Mouse (Mus musculus) embryo, embryonic 11.5 days (tissue): ENCODE results near the gene Pmm2.
A peak's percentile ranks its signal among the peaks of the same experiment; 100 is the strongest.

Source experiments
- DNase-seq: peaks from one replicate; pipeline ENCODE4 v3.0.0-alpha.2; 2012; ENCODE audit warnings: low read depth, low spot score

Pmm2 gene

DNA sequence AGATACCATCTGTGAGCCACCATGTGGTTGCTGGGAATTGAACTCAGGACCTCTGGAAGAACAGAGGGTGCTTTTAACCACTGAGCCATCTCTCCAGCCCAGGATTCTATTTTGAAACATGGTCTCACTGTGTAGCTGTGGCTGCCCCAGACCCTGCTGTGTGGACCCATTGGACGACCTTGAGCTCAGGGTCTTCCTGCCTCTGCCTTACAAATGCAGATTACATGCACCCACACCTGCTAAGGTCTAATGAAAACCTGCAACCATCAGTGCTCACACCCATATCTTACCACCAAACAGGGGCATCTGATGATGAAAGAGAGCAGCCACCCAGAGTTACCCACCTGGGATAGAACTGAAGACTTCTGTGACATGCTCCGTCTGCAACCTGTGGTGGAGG is 18.8 kb downstream of the Pmm2 start:
- DNase-seq, result no peak

DNA sequence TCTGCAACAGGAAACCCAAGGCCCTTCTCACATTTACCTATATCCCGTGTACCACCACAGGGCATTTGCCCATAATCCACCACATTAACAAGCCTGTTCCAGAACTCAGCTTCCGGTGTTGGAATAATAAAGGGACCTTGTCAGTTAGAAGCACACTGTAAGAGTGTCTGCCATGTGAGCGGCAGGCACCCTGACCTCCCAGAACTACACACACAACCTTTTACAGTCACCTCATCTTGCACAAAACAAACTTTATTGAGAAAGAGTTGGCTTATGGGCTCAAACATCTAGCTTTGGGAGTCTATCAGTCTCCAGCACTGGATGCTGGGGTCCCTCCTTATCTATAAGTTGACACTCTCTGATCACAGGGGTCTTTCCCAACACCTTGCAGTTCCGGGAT is 20.9 kb downstream of the Pmm2 start:
- DNase-seq, result no peak

GRCm38 (mm10) chr16:8658764-8659163 is 21.3 kb downstream of the Pmm2 start:
- DNase-seq, result no peak

GRCm38 (mm10) chr16:8663022-8663421 is 25.5 kb downstream of the Pmm2 start:
- DNase-seq, result no peak

DNA sequence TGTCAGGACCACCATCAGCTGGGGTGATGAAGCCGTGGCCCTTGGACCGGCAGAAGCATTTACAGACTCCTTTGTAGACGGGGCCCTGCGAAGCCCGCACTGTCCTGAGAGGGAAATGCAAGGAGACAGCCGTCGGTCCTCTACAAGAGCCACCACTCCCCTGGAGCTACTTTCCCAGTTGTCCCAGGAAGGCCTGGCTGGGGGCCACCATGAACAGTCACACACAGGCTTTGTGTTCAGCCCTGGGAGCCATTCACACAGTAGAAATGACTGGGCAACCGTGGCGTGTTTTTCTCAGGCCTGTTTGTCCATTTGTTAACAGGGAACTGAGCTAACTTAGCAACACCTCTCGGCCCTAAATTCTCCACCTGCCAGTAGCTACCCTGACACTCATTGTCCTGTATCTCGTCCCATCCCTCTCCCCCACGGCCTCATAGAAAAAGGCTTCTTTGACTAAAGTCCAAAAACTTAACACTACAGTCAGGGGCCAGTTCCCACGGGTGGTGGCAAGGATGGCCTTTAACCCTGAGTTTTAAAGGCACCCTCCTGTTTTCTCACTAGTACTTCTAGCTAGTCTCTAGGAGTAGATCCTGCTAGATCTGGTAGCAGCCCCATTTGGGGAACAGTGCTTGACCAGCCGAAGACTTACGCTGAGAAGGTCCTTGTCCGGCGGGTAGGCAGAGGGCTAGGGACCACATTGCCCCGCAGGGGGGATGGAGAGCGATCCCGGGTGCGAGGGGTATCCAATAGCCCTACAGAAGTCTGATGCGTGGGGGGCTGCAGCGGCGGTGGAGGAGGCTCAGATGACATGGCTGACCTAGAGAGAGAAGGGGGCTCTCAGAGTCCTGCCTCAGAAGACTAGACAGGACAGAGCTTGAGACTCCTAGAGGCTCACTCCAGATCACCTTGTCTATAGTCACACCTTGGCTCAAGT is 26.4 kb downstream of the Pmm2 start:
- DNase-seq, result no peak

- DNase-seq, result no peak
These were observed 27.9 kb downstream of the Pmm2 start for GRCm38 (mm10) chr16:8665367-8665766.

- DNase-seq, result no peak
These were observed 29.0 kb downstream of the Pmm2 start for GRCm38 (mm10) chr16:8666452-8666851.

GRCm38 (mm10) chr16:8667261-8667660 is 29.8 kb downstream of the Pmm2 start:
- no peak for DNase-seq

DNA sequence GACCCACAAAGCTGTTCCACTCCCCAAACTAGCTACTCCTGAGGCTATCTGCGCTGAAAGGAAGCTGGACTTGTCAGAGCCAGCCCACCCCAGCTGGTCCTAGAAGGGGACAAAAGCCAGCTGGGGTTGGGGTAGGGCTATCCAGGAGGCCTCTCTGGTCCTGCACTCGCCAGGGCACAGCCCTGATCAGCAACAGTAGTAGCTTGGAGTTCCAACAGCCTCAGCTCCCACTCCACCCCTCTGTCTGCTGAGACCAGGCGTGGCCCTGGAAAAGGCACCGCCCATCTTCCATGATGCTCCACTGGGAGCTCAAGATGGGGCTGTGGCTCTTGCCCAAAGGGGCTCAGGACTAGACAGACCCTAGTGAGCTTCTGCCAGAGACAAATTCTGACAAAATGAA is 30.3 kb downstream of the Pmm2 start:
- no peak for DNase-seq

DNA sequence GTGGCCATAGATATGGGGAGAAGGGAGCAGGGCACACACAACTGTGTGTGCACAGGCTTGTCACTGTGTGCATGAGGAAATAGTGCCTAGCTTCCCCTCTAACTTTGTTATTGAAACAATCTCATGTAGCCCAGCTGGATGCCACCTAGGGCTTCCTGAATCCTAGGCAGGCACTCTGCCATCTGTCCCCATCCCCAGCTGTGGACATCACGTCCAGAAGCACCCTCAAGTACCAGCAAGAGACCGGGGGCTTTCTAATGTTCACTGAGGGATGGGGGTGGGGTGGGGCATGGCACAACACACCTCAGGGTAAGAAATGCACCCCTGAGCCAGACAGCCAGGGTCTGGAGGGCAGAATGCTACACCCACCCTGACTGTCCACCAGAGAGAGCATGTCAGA is 30.9 kb downstream of the Pmm2 start:
- DNase-seq, result no peak

- DNase-seq, result no peak
These were observed 32.0 kb downstream of the Pmm2 start for GRCm38 (mm10) chr16:8669432-8669831.

GRCm38 (mm10) chr16:8670041-8671035 is 32.9 kb downstream of the Pmm2 start:
- no peak for DNase-seq

DNA sequence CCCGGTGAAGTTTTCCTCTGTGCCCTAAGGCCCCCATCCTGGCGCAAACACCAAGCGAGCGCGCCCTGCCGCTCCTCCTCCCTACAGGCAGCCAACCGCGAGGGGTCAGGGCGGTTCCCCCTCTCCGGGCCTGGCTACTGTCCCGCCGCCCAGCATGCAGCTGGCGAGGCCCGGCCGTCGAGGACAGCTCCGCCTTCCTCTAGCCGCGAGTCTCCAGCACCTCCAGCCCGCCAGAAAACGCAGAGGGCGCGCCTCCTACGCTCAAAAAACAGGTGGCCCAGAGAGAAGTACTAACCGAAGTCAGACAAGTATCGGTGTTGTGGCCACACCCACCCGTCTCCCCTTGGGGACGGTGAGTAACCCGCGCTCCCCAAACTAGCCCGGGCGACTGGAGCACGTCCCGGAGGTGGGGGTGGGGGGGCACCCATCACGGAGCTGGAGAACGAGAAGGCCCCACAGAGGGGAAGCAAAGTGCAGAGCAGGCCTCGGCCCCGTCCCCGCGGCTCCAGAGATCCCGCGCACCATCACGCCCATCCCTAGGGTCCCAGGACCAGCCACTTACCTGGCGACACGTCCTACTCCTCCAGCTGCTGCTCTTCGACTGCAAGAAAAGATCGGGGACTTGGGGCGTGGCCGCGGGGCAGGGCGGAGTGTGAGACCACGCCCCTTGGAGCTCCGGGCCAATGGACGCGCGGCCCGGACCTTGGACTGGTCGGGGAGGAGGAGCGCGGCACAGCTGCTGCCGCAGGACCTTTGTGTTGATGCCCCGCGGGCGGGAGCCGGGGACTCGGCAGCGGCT is 34.3 kb downstream of the Pmm2 start, which contains the start of gene Carhsp1:
Gene Carhsp1 (minus strand): TSS at position 605 of the 799 bp plus-strand sequence.
- DNase-seq, result peak; percentile 92

- DNase-seq, result no peak
These were observed 34.8 kb downstream of the Pmm2 start for GRCm38 (mm10) chr16:8672350-8672687.

DNA sequence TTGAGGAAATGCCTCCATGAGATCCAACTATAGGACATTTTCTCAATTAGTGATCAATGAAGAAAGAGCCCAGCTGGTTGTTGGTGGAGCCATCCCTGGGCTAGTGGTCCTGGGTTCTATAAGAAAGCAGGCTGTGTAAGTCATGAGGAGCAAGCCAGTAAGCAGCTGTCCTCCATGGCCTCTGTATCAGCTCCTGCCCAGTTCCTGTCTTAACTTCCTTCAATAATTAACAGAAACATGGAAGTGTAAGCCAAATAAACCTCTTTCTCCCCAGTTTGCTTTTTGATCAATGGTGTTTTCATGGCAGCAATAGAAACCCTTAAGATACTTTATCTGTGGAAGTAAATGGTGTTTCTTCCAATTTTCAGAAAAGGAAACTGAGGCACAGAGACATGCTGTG is 35.3 kb downstream of the Pmm2 start:
- no peak for DNase-seq

GRCm38 (mm10) chr16:8673343-8673742 is 35.9 kb downstream of the Pmm2 start:
- no peak for DNase-seq

- peak; percentile 67 for DNase-seq
These were observed 36.7 kb downstream of the Pmm2 start for GRCm38 (mm10) chr16:8674165-8674564.

DNA sequence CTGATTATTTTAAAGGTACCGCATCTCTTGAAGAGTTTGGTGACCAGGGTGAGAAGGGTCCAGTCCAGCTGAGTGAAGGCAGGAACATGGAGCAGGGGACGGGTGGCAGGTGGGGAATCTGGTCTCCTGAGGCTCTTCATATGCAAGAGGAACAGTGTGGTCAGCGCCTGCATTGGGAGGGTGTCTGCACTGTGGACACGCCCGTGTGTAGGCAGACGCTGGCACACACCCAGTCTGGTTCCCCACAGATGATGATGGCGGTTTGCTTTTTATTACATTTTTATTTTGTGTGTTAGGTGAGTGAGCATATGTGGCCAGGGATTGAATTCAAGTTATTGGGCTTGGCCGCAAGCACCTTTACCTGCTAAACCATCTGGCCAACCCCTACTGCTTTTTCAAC is 38.1 kb downstream of the Pmm2 start:
- no peak for DNase-seq

GRCm38 (mm10) chr16:8676228-8676627 is 38.8 kb downstream of the Pmm2 start:
- no peak for DNase-seq

DNA sequence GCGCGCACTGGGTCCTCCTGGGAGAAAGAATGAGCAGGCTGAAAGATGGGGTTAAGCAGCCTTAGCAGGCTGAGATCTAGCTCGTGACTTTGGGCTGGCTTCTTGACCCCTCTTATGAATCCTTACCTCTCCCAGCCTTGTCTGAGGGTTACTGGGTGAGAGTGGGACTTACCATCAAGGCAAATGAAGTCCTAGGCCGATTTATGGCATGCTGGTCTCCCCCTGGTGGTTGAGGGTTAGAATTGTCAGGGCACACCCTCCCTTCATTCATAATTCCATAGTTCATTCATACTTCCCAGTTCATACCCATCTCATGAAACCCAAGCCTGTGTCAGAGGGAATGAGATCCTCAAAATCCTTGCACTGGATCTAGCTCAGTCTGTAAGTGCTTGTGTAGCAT is 39.3 kb downstream of the Pmm2 start:
- no peak for DNase-seq

GRCm38 (mm10) chr16:8678035-8678434 is 40.6 kb downstream of the Pmm2 start:
- DNase-seq, result no peak

- no peak for DNase-seq
These were observed 41.2 kb downstream of the Pmm2 start for GRCm38 (mm10) chr16:8678676-8679075.
